Comparison of ENCODE assay signal across 21 mouse cellular contexts in genomic region chr1:180185877-180186276, GRCm38 (mm10). TPM values are rescaled to one million over a fixed set of nuclear protein-coding genes. Genes with fewer than 3 reads are reported as not detected.
DNase-seq lines count a peak whose midpoint lies in the region; ATAC-seq and TF ChIP-seq lines count a peak whose summit lies in the region.
"Had no signal": no experiment of that assay in that cellular context is flagged by ENCODE, and none has a peak within 500 bp of the region (broad histone marks: within the 10 kb centered on the region; RNA-seq: fewer than 3 reads in every experiment).

No protein-coding gene starts in this region.

- DNase-seq in heart, adult 11 months = peak; percentile 94
- no peak for DNase-seq in heart, postnatal 25 days (ENCODE audit: low spot score)
- DNase-seq in lung, postnatal 0 days (ENCODE audit: low spot score) = no peak
- no peak for DNase-seq in lung, postnatal 14 days
- DNase-seq in stomach, postnatal 0 days (ENCODE audit: low spot score) = no peak
- no peak for DNase-seq in gastrocnemius, adult 18-20 months (ENCODE audit: low spot score)
- DNase-seq: cerebellum, postnatal 10 days; embryo, embryonic 11 days; kidney, adult 18-20 months; kidney, postnatal 36 days; layer of hippocampus, postnatal 36 days; lung, postnatal 36 days; spleen, adult 18-20 months; thymus, postnatal 4 days had no signal

- no peaks in the 10 kb centered on the region for H3K27me3 ChIP-seq in lung, postnatal 0 days (replicated peaks; ENCODE audit: insufficient read depth, low read length)
- no peaks in the 10 kb centered on the region for H3K27me3 ChIP-seq in heart, embryonic 14.5 days (ENCODE audit: control insufficient read depth, insufficient read depth, low read length)
- H3K27me3 ChIP-seq in stomach, postnatal 0 days (ENCODE audit: control insufficient read depth, insufficient read depth, low read length) = no peaks in the 10 kb centered on the region
- no peaks in the 10 kb centered on the region for H3K27me3 ChIP-seq in forebrain, embryonic 16.5 days (replicated peaks; ENCODE audit: control insufficient read depth, insufficient read depth, low read length)
- H3K27me3 ChIP-seq: forebrain, embryonic 12.5 days; hindbrain, embryonic 13.5 days; liver, embryonic 15.5 days; midbrain, embryonic 12.5 days had no signal

- H3K27ac ChIP-seq in lung, postnatal 0 days (ENCODE audit: low read length) = no peak overlapping the region
- H3K27ac ChIP-seq in heart, embryonic 14.5 days (replicated peaks in 1 of 2; ENCODE audit: control insufficient read depth in 1 of 2, insufficient read depth in 1 of 2, low read depth in 2 of 2, low read length in 2 of 2) = peak overlapping the region; percentile 68 to 71
- H3K27ac ChIP-seq in stomach, postnatal 0 days (replicated peaks) = 0 out of 2 replicates have a peak overlapping the region, but pooled peaks have one; percentile 30
- H3K27ac ChIP-seq in forebrain, embryonic 16.5 days (ENCODE audit: low read length) = no peak overlapping the region
- H3K27ac ChIP-seq: forebrain, embryonic 12.5 days; hindbrain, embryonic 13.5 days; limb, embryonic 10.5 days; liver, embryonic 15.5 days; midbrain, embryonic 12.5 days had no signal

- no peaks in the 10 kb centered on the region for H3K9me3 ChIP-seq in lung, postnatal 0 days (ENCODE audit: low read length)
- no peaks in the 10 kb centered on the region for H3K9me3 ChIP-seq in heart, embryonic 14.5 days (ENCODE audit: control insufficient read depth, low read length)
- no peaks in the 10 kb centered on the region for H3K9me3 ChIP-seq in stomach, postnatal 0 days (ENCODE audit: control insufficient read depth, low read length)
- H3K9me3 ChIP-seq in forebrain, embryonic 16.5 days (ENCODE audit: control insufficient read depth, low read length) = no peaks in the 10 kb centered on the region
- H3K9me3 ChIP-seq: forebrain, embryonic 12.5 days; hindbrain, embryonic 13.5 days; limb, embryonic 10.5 days; liver, embryonic 15.5 days; midbrain, embryonic 12.5 days had no signal

- WGBS in lung, postnatal 0 days = 45% methylated on average over 5 of the region's 5 CpGs
- WGBS in heart, embryonic 14.5 days = 24% methylated on average over 5 of the region's 5 CpGs
- WGBS in stomach, postnatal 0 days = 44% methylated on average over 5 of the region's 5 CpGs
- WGBS in forebrain, embryonic 16.5 days = 71% methylated on average over 5 of the region's 5 CpGs

- TF ChIP-seq EP300 in lung, postnatal 0 days (IDR thresholded peaks at IDR 0.05) = no peak
- TF ChIP-seq EP300 in stomach, postnatal 0 days (optimal IDR thresholded peaks at IDR 0.05) = no peak

- no peak overlapping the region for H3K4me3 ChIP-seq in lung, postnatal 0 days (ENCODE audit: low read depth, low read length)
- H3K4me3 ChIP-seq in heart, embryonic 14.5 days (ENCODE audit: control insufficient read depth in 1 of 2, insufficient read depth in 1 of 2, low read depth in 1 of 2, low read length in 2 of 2) = no peak overlapping the region
- H3K4me3 ChIP-seq in stomach, postnatal 0 days (ENCODE audit: low read depth, low read length) = no peak overlapping the region
- no peak overlapping the region for H3K4me3 ChIP-seq in forebrain, embryonic 16.5 days (replicated peaks; ENCODE audit: low read length)
- H3K4me3 ChIP-seq: forebrain, embryonic 12.5 days; hindbrain, embryonic 13.5 days; limb, embryonic 10.5 days; liver, embryonic 15.5 days; midbrain, embryonic 12.5 days had no signal

- H3K9ac ChIP-seq in lung, postnatal 0 days (replicated peaks; ENCODE audit: low read depth) = no peak overlapping the region
- H3K9ac ChIP-seq in heart, embryonic 14.5 days (ENCODE audit: low read length) = no peak overlapping the region
- no peak overlapping the region for H3K9ac ChIP-seq in stomach, postnatal 0 days (ENCODE audit: low read length)
- no peak overlapping the region for H3K9ac ChIP-seq in forebrain, embryonic 16.5 days (replicated peaks; ENCODE audit: low read depth, low read length)
- H3K9ac ChIP-seq: forebrain, embryonic 12.5 days; hindbrain, embryonic 13.5 days; liver, embryonic 15.5 days; midbrain, embryonic 12.5 days had no signal

- H3K4me2 ChIP-seq in lung, postnatal 0 days (replicated peaks; ENCODE audit: low read depth, low read length) = no peak overlapping the region
- no peak overlapping the region for H3K4me2 ChIP-seq in heart, embryonic 14.5 days (ENCODE audit: low read length)
- no peak overlapping the region for H3K4me2 ChIP-seq in stomach, postnatal 0 days (replicated peaks; ENCODE audit: low read depth)
- H3K4me2 ChIP-seq in forebrain, embryonic 16.5 days (ENCODE audit: low read length) = no peak overlapping the region
- H3K4me2 ChIP-seq: forebrain, embryonic 12.5 days; hindbrain, embryonic 13.5 days; liver, embryonic 15.5 days; midbrain, embryonic 12.5 days had no signal

- H3K36me3 ChIP-seq in lung, postnatal 0 days (ENCODE audit: insufficient read depth, low read length) = no peaks in the 10 kb centered on the region
- H3K36me3 ChIP-seq in heart, embryonic 14.5 days (ENCODE audit: control insufficient read depth, insufficient read depth, low read length) = no peaks in the 10 kb centered on the region
- no peaks in the 10 kb centered on the region for H3K36me3 ChIP-seq in stomach, postnatal 0 days (ENCODE audit: control insufficient read depth, insufficient read depth, low read length)
- no peaks in the 10 kb centered on the region for H3K36me3 ChIP-seq in forebrain, embryonic 16.5 days (ENCODE audit: control insufficient read depth, insufficient read depth)
- H3K36me3 ChIP-seq: forebrain, embryonic 12.5 days; hindbrain, embryonic 13.5 days; limb, embryonic 10.5 days; midbrain, embryonic 12.5 days had no signal

- intact Hi-C loops in heart, postnatal 25 days (cut with DNase I) = no loop called here

- no peaks in the 10 kb centered on the region for H3K4me1 ChIP-seq in lung, postnatal 0 days (ENCODE audit: insufficient read depth, low read depth, low read length)
- peaks cover 28 to 40% of the 10 kb centered on the region in 2 experiments for H3K4me1 ChIP-seq in heart, embryonic 14.5 days (ENCODE audit: control insufficient read depth in 2 of 2, insufficient read depth in 2 of 2, low read length in 2 of 2)
- peaks cover 6% of the 10 kb centered on the region; the same call in 1 of the 2 replicates for H3K4me1 ChIP-seq in stomach, postnatal 0 days (replicated peaks; ENCODE audit: control insufficient read depth, insufficient read depth)
- H3K4me1 ChIP-seq in forebrain, embryonic 16.5 days (replicated peaks; ENCODE audit: control insufficient read depth, insufficient read depth, low read length) = no peaks in the 10 kb centered on the region
- H3K4me1 ChIP-seq: forebrain, embryonic 12.5 days; hindbrain, embryonic 13.5 days; limb, embryonic 10.5 days; midbrain, embryonic 12.5 days had no signal

- TF ChIP-seq CTCF in lung, postnatal 0 days (IDR thresholded peaks at IDR 0.05) = peak; percentile 45
- TF ChIP-seq CTCF in stomach, postnatal 0 days (IDR thresholded peaks at IDR 0.05; ENCODE audit: low read depth) = peak; percentile 52

- ATAC-seq in lung, postnatal 0 days = no peak
- no peak for ATAC-seq in heart, embryonic 14.5 days (ENCODE audit: insufficient number of reproducible peaks, insufficient read depth, low FRiP score, low read depth)
- ATAC-seq in stomach, postnatal 0 days (ENCODE audit: low FRiP score, low TSS enrichment) = no peak
- ATAC-seq in forebrain, embryonic 16.5 days = no peak

RNA-seq across cellular contexts. Expression of gene Coq8a, which starts 13.5 kb away (rescaled TPM):
- total RNA-seq in heart, postnatal 25 days (2021) = 100 to 1,000 TPM; 810 to 852 TPM
- 16.4 and 18.6 TPM in 2 replicates for polyA plus RNA-seq in lung, postnatal 0 days (2015; fragmentation: Nextera tagmentation; extraction: Ambion mirVana)
- polyA plus RNA-seq in heart, embryonic 14.5 days (2014; fragmentation: Nextera tagmentation; extraction: Ambion mirVana) = 51.2 and 58.8 TPM in 2 replicates
- 25.6 and 29.8 TPM in 2 replicates for polyA plus RNA-seq in stomach, postnatal 0 days (2015; fragmentation: Nextera tagmentation; extraction: Ambion mirVana)
- polyA plus RNA-seq in forebrain, embryonic 16.5 days (2015; fragmentation: Nextera tagmentation; extraction: Ambion mirVana) = 4.1 and 5.1 TPM in 2 replicates
- total RNA-seq in gastrocnemius, adult 18-20 months (2021) = 1,000 to 10,000 TPM; 1,142 to 1,473 TPM

Comparison
In these comparisons a context has a peak if more than half of its experiments do, and no peak if none do; other contexts are left out.
1. H3K27ac ChIP-seq: peak in heart, embryonic 14.5 days (2 of 2) and stomach, postnatal 0 days (single experiment); none in lung, postnatal 0 days (single experiment) and forebrain, embryonic 16.5 days (single experiment).